Mouse (Mus musculus): ENCODE measurements around the gene Tle3. TPM values are rescaled to one million over a fixed set of nuclear protein-coding genes. Genes with fewer than 3 reads are reported as not detected.

Gene Tle3
- total RNA-seq, 2 experiments from 2014 or later: 57.6 to 67.1 TPM

- DNase-seq (ENCODE audit: low spot score in 2 of 2): no peak
- intact Hi-C loops (cut with DNase I): no loop called here
Observed at GRCm38 (mm10) chr9:61449363-61449904, 77.3 kb downstream of the Tle3 start.

GRCm38 (mm10) chr9:61452081-61452480 is 79.9 kb downstream of the Tle3 start:
- DNase-seq (ENCODE audit: low spot score in 2 of 2): no peak
- intact Hi-C loops (cut with DNase I): no loop called here

- no peak for DNase-seq (ENCODE audit: low spot score in 2 of 2)
- intact Hi-C loops (cut with DNase I): no loop called here
Observed at GRCm38 (mm10) chr9:61455861-61456261, 83.7 kb downstream of the Tle3 start.

- no peak for DNase-seq (ENCODE audit: low spot score in 2 of 2)
- intact Hi-C loops (cut with DNase I): no loop called here
Observed at GRCm38 (mm10) chr9:61456441-61457161, 84.4 kb downstream of the Tle3 start.

- intact Hi-C loops (cut with DNase I): no loop called here
- no peak for DNase-seq (ENCODE audit: low spot score in 2 of 2)
Observed at GRCm38 (mm10) chr9:61457162-61457523, 85.0 kb downstream of the Tle3 start.

GRCm38 (mm10) chr9:61461859-61462258 is 89.7 kb downstream of the Tle3 start:
- DNase-seq (ENCODE audit: low spot score in 2 of 2): no peak

GRCm38 (mm10) chr9:61467436-61467835 is 95.3 kb downstream of the Tle3 start:
- no peak for DNase-seq (ENCODE audit: low spot score in 2 of 2)
- intact Hi-C loops (cut with DNase I): no loop called here

More at GRCm38 (mm10) chr9:61461859-61462258, 89.7 kb downstream of the Tle3 start:
- intact Hi-C loops (cut with DNase I): no loop called here

Data from left cerebral cortex, postnatal 36 days (tissue).